Mouse (Mus musculus) subcutaneous adipose tissue, adult 2 months (tissue): ENCODE measurements around the gene Ptgdr2. TPM values are rescaled to one million over a fixed set of nuclear protein-coding genes. Genes with fewer than 3 reads are reported as not detected.

Experiments used
- polyA plus RNA-seq: library from polyadenylated mRNA; depleted of rRNA; stranded (reverse); fragments of >200 nt; gene quantifications from 2 replicates; pipeline ENCODE4 v1.2.3, GENCODE M21; 2012; ENCODE audit warnings: low replicate concordance; rRNA removed

Gene Ptgdr2
- 0.16 and 13.9 TPM in 2 replicates for polyA plus RNA-seq

GRCm38 (mm10) chr19:10937110-10937563 is at the start of gene Ptgdr2:
Gene Ptgdr2 (plus strand): TSS chr19:10937160.

GRCm38 (mm10) chr19:10895016-10895528 is 41.9 kb upstream of the Ptgdr2 start, which contains the start of gene Prpf19:
Gene Prpf19 (plus strand): TSS chr19:10895231.

GRCm38 (mm10) chr19:10920532-10920931 is 16.4 kb upstream of the Ptgdr2 start, which contains the start of gene Zp1:
Gene Zp1 (minus strand): TSS chr19:10920632.

GRCm38 (mm10) chr19:10949112-10949511 is 12.2 kb downstream of the Ptgdr2 start, which contains the start of gene Ccdc86:
Gene Ccdc86 (minus strand): TSS chr19:10949266.

GRCm38 (mm10) chr19:10974238-10974865 is 37.4 kb downstream of the Ptgdr2 start, which contains the start of gene Ms4a10:
Gene Ms4a10 (minus strand): TSS chr19:10974670.

Other genes with a start within 250 kb of the Ptgdr2 start
- 26.3 and 34.3 TPM in 2 replicates for gene Vps37c, start 248.4 kb upstream of the Ptgdr2 start, polyA plus RNA-seq
- 0.68 and 0.80 TPM in 2 replicates for gene Cd5, start 198.2 kb upstream of the Ptgdr2 start, polyA plus RNA-seq
- 0.24 and 1.0 TPM in 2 replicates for gene Cd6, start 107.1 kb upstream of the Ptgdr2 start, polyA plus RNA-seq
- 6.2 and 12.4 TPM in 2 replicates for gene Slc15a3, start 97.4 kb upstream of the Ptgdr2 start, polyA plus RNA-seq
- 20.4 and 60.0 TPM in 2 replicates for gene Tmem132a, start 67.2 kb upstream of the Ptgdr2 start, polyA plus RNA-seq
- gene Tmem109, start 55.2 kb upstream of the Ptgdr2 start, polyA plus RNA-seq = 204 and 245 TPM in 2 replicates
- gene Prpf19, start 41.9 kb upstream of the Ptgdr2 start, polyA plus RNA-seq = 214 and 361 TPM in 2 replicates
- gene Zp1, start 16.5 kb upstream of the Ptgdr2 start, polyA plus RNA-seq = 0.22 TPM in 1 of 2 replicates, not detected in the other
- 6.0 and 10.1 TPM in 2 replicates for gene Ccdc86, start 12.1 kb downstream of the Ptgdr2 start, polyA plus RNA-seq
- 0.50 TPM in 1 of 2 replicates, not detected in the other for gene Ms4a10, start 37.5 kb downstream of the Ptgdr2 start, polyA plus RNA-seq
- gene Ms4a15, start 56.1 kb downstream of the Ptgdr2 start, polyA plus RNA-seq = 0.10 TPM in 1 of 2 replicates, not detected in the other
- not detected in 2 replicates for gene Ms4a18, start 80.9 kb downstream of the Ptgdr2 start, polyA plus RNA-seq
- gene Ms4a8a, start 143.9 kb downstream of the Ptgdr2 start, polyA plus RNA-seq = 4.3 and 6.3 TPM in 2 replicates
- not detected in 2 replicates for gene 1700017D01Rik, start 193.7 kb downstream of the Ptgdr2 start, polyA plus RNA-seq
- gene 1700025F22Rik, start 228.2 kb downstream of the Ptgdr2 start, polyA plus RNA-seq = not detected in 2 replicates